In the genomic region with DNA sequence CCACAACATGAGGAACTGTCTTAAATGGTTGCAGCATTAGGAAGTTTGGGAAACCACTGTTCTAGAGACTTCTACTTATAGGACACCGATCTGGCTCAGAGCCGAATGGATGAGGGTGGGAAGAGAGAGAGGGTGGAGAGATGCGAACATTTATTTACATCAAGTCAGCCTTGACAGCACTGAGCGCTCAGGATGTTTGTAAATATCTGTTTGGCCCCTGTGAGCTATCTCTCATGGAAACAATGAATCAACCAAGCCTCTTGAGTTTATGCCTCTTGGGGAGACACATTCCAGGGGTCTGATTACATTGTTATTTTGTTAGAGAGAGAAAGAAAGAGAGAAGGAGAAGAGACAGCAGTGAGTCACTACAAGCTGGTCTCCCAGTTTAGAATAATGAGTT, we compare ENCODE assay signal across 26 mouse cellular contexts.
A peak's percentile ranks its signal among the peaks of the same experiment; 100 is the strongest.
DNase-seq lines count a peak whose midpoint lies in the region; ATAC-seq and TF ChIP-seq lines count a peak whose summit lies in the region.
"Had no signal": no experiment of that assay in that cellular context is flagged by ENCODE, and none has a peak within 500 bp of the region (broad histone marks: within the 10 kb centered on the region; RNA-seq: fewer than 3 reads in every experiment).

No protein-coding gene starts in this region.

- no peak overlapping the region for H3K27ac ChIP-seq in embryonic facial prominence, embryonic 14.5 days (replicated peaks; ENCODE audit: low read depth, low read length)
- H3K27ac ChIP-seq in embryonic facial prominence, embryonic 10.5 days (replicated peaks), result no peak overlapping the region
- no peak overlapping the region for H3K27ac ChIP-seq in lung, embryonic 14.5 days (ENCODE audit: low read depth)
- no peak overlapping the region for H3K27ac ChIP-seq in intestine, embryonic 16.5 days (ENCODE audit: low read length)
- H3K27ac ChIP-seq in forebrain, embryonic 16.5 days (ENCODE audit: low read length), result no peak overlapping the region
- H3K27ac ChIP-seq: forebrain, embryonic 10.5 days; hindbrain, embryonic 10.5 days; kidney, embryonic 15.5 days; left cerebral cortex, adult 2 months; limb, embryonic 15.5 days; liver, embryonic 15.5 days; neural tube, embryonic 13.5 days had no signal

- no peak overlapping the region for H3K4me2 ChIP-seq in embryonic facial prominence, embryonic 14.5 days (ENCODE audit: low read depth, low read length)
- H3K4me2 ChIP-seq in lung, embryonic 14.5 days, result no peak overlapping the region
- H3K4me2 ChIP-seq in intestine, embryonic 16.5 days (ENCODE audit: low read depth, low read length), result no peak overlapping the region
- no peak overlapping the region for H3K4me2 ChIP-seq in forebrain, embryonic 16.5 days (ENCODE audit: low read length)
- H3K4me2 ChIP-seq: heart, embryonic 12.5 days; kidney, embryonic 15.5 days; limb, embryonic 15.5 days; liver, embryonic 15.5 days; neural tube, embryonic 13.5 days had no signal

- peak; percentile 12 for DNase-seq in embryonic facial prominence, embryonic 14.5 days (ENCODE audit: low spot score)
- DNase-seq in embryonic facial prominence, embryonic 10.5 days (ENCODE audit: low spot score), result no peak
- DNase-seq in lung, embryonic 14.5 days, result peak; percentile 78
- DNase-seq in lung, adult 2 months, result no peak
- DNase-seq in lung, postnatal 25 days (ENCODE audit: low spot score), result peak; percentile 26
- DNase-seq in urinary bladder, postnatal 4 days (ENCODE audit: low spot score in 2 of 2), result no peak
- DNase-seq: adrenal gland, postnatal 14 days; cerebellum, adult 9-11 months; gastrocnemius, postnatal 14 days; layer of hippocampus, adult 9-11 months; midbrain, embryonic 14.5 days; retina, postnatal 1 day; thymus, adult 2 months; thymus, postnatal 4 days had no signal

- no peaks in the 10 kb centered on the region for H3K27me3 ChIP-seq in embryonic facial prominence, embryonic 14.5 days (replicated peaks; ENCODE audit: control insufficient read depth, insufficient read depth, low read length)
- H3K27me3 ChIP-seq in embryonic facial prominence, embryonic 10.5 days (replicated peaks; ENCODE audit: low read depth, poor library complexity, severe bottlenecking), result peaks cover 5% of the 10 kb centered on the region; the same call in 1 of the 2 replicates
- H3K27me3 ChIP-seq in lung, embryonic 14.5 days (ENCODE audit: insufficient read depth, low read length), result no peaks in the 10 kb centered on the region
- no peaks in the 10 kb centered on the region for H3K27me3 ChIP-seq in intestine, embryonic 16.5 days (replicated peaks; ENCODE audit: control insufficient read depth, insufficient read depth, low read length)
- H3K27me3 ChIP-seq in forebrain, embryonic 16.5 days (replicated peaks; ENCODE audit: control insufficient read depth, insufficient read depth, low read length), result 0 out of 2 replicates have a peak, but pooled peaks cover 2% of the 10 kb centered on the region
- H3K27me3 ChIP-seq: kidney, embryonic 15.5 days; limb, embryonic 15.5 days; liver, embryonic 15.5 days; megakaryocyte, embryonic 14.5 days; neural tube, embryonic 13.5 days had no signal

- peaks cover 8% of the 10 kb centered on the region; the same call in 1 of the 2 replicates for H3K9me3 ChIP-seq in embryonic facial prominence, embryonic 14.5 days (ENCODE audit: control insufficient read depth, low read length)
- peaks cover 5% of the 10 kb centered on the region; the same call in 1 of the 2 replicates for H3K9me3 ChIP-seq in embryonic facial prominence, embryonic 10.5 days
- no peaks in the 10 kb centered on the region for H3K9me3 ChIP-seq in lung, embryonic 14.5 days (ENCODE audit: low read depth, low read length)
- 0 out of 2 replicates have a peak, but pooled peaks cover 3% of the 10 kb centered on the region for H3K9me3 ChIP-seq in intestine, embryonic 16.5 days (ENCODE audit: control insufficient read depth, low read length)
- peaks cover 2% of the 10 kb centered on the region; the same call in 1 of the 2 replicates for H3K9me3 ChIP-seq in forebrain, embryonic 16.5 days (ENCODE audit: control insufficient read depth, low read length)
- H3K9me3 ChIP-seq: forebrain, embryonic 10.5 days; heart, embryonic 12.5 days; kidney, embryonic 15.5 days; limb, embryonic 15.5 days; liver, embryonic 15.5 days; neural tube, embryonic 13.5 days had no signal

- ATAC-seq in embryonic facial prominence, embryonic 14.5 days (ENCODE audit: low read depth), result no peak
- no peak for ATAC-seq in lung, embryonic 14.5 days (ENCODE audit: insufficient read depth)
- ATAC-seq in intestine, embryonic 16.5 days, result peak; percentile 26; the same call in 1 of the 2 replicates
- no peak for ATAC-seq in forebrain, embryonic 16.5 days
- ATAC-seq: hindbrain, embryonic 16.5 days had no signal

- no peaks in the 10 kb centered on the region for H3K36me3 ChIP-seq in embryonic facial prominence, embryonic 14.5 days (ENCODE audit: control insufficient read depth, insufficient read depth, low read length)
- H3K36me3 ChIP-seq in embryonic facial prominence, embryonic 10.5 days (replicated peaks), result no peaks in the 10 kb centered on the region
- H3K36me3 ChIP-seq in lung, embryonic 14.5 days (ENCODE audit: insufficient read depth), result no peaks in the 10 kb centered on the region
- no peaks in the 10 kb centered on the region for H3K36me3 ChIP-seq in intestine, embryonic 16.5 days (ENCODE audit: control insufficient read depth, insufficient read depth, low read length)
- H3K36me3 ChIP-seq in forebrain, embryonic 16.5 days (ENCODE audit: control insufficient read depth, insufficient read depth), result no peaks in the 10 kb centered on the region
- H3K36me3 ChIP-seq: forebrain, embryonic 10.5 days; heart, embryonic 12.5 days; hindbrain, embryonic 10.5 days; kidney, embryonic 15.5 days; limb, embryonic 15.5 days; liver, embryonic 15.5 days; neural tube, embryonic 13.5 days had no signal

- TF ChIP-seq CTCF in lung, embryonic 14.5 days (IDR thresholded peaks at IDR 0.05; ENCODE audit: low read depth), result no peak
- no peak for TF ChIP-seq CTCF in lung, adult 2 months (IDR thresholded peaks at IDR 0.05; ENCODE audit: insufficient read depth, low read length)

- H3K4me3 ChIP-seq in embryonic facial prominence, embryonic 14.5 days (ENCODE audit: low read depth, low read length), result no peak overlapping the region
- H3K4me3 ChIP-seq in embryonic facial prominence, embryonic 10.5 days, result no peak overlapping the region
- H3K4me3 ChIP-seq in lung, embryonic 14.5 days (ENCODE audit: low read depth, low read length), result no peak overlapping the region
- no peak overlapping the region for H3K4me3 ChIP-seq in lung, adult 2 months (replicated peaks; ENCODE audit: extremely low read depth, low read depth, low read length)
- no peak overlapping the region for H3K4me3 ChIP-seq in intestine, embryonic 16.5 days (ENCODE audit: low read length)
- H3K4me3 ChIP-seq in forebrain, embryonic 16.5 days (replicated peaks; ENCODE audit: low read length), result no peak overlapping the region
- H3K4me3 ChIP-seq: forebrain, embryonic 10.5 days; heart, embryonic 12.5 days; hindbrain, embryonic 10.5 days; kidney, embryonic 15.5 days; left cerebral cortex, adult 2 months; limb, embryonic 15.5 days; liver, embryonic 15.5 days; megakaryocyte, embryonic 14.5 days; neural tube, embryonic 13.5 days had no signal

- WGBS in embryonic facial prominence, embryonic 14.5 days, result 72% methylated on average over 4 of the region's 4 CpGs
- 88% methylated on average over 4 of the region's 4 CpGs for WGBS in embryonic facial prominence, embryonic 10.5 days
- 34% methylated on average over 4 of the region's 4 CpGs for WGBS in lung, embryonic 14.5 days
- 42% methylated on average over 4 of the region's 4 CpGs for WGBS in lung, adult 2 months
- WGBS in intestine, embryonic 16.5 days, result 56% methylated on average over 4 of the region's 4 CpGs
- WGBS in forebrain, embryonic 16.5 days, result 91% methylated on average over 4 of the region's 4 CpGs

- no peak for TF ChIP-seq POLR2A in lung, adult 2 months (IDR thresholded peaks at IDR 0.05; ENCODE audit: borderline replicate concordance, extremely low read depth, low read depth, low read length)

- H3K9ac ChIP-seq in embryonic facial prominence, embryonic 14.5 days (ENCODE audit: low read depth, low read length), result no peak overlapping the region
- no peak overlapping the region for H3K9ac ChIP-seq in lung, embryonic 14.5 days
- no peak overlapping the region for H3K9ac ChIP-seq in intestine, embryonic 16.5 days (ENCODE audit: low read depth, low read length)
- H3K9ac ChIP-seq in forebrain, embryonic 16.5 days (replicated peaks; ENCODE audit: low read depth, low read length), result no peak overlapping the region
- H3K9ac ChIP-seq: heart, embryonic 12.5 days; kidney, embryonic 15.5 days; limb, embryonic 15.5 days; liver, embryonic 15.5 days; neural tube, embryonic 13.5 days had no signal

- peaks cover 11% of the 10 kb centered on the region; the same call in 1 of the 2 replicates for H3K4me1 ChIP-seq in embryonic facial prominence, embryonic 14.5 days (ENCODE audit: control insufficient read depth, insufficient read depth, low read length)
- H3K4me1 ChIP-seq in embryonic facial prominence, embryonic 10.5 days, result peaks cover 19% of the 10 kb centered on the region
- peaks cover 14% of the 10 kb centered on the region; the same call in 1 of the 2 replicates for H3K4me1 ChIP-seq in lung, embryonic 14.5 days (ENCODE audit: insufficient read depth)
- H3K4me1 ChIP-seq in lung, adult 2 months (ENCODE audit: control insufficient read depth, insufficient read depth, low read length), result peaks cover 2% of the 10 kb centered on the region; the same call in 1 of the 2 replicates
- H3K4me1 ChIP-seq in intestine, embryonic 16.5 days (ENCODE audit: control insufficient read depth, insufficient read depth, low read length), result peaks cover 8% of the 10 kb centered on the region; the same call in 1 of the 2 replicates
- H3K4me1 ChIP-seq in forebrain, embryonic 16.5 days (replicated peaks; ENCODE audit: control insufficient read depth, insufficient read depth, low read length), result no peaks in the 10 kb centered on the region; the same call in 1 of the 2 replicates
- H3K4me1 ChIP-seq: heart, embryonic 12.5 days; liver, embryonic 15.5 days; megakaryocyte, embryonic 14.5 days; neural tube, embryonic 13.5 days had no signal

Comparison
In these comparisons a context has a peak if more than half of its experiments do, and no peak if none do; other contexts are left out.
1. DNase-seq: peak in embryonic facial prominence, embryonic 14.5 days (single experiment), lung, embryonic 14.5 days (single experiment) and lung, postnatal 25 days (single experiment); none in embryonic facial prominence, embryonic 10.5 days (single experiment), lung, adult 2 months (single experiment) and urinary bladder, postnatal 4 days (0 of 2).